Mouse (Mus musculus): ENCODE results near the gene Tlr4.
A peak's percentile ranks its signal among the peaks of the same experiment; 100 is the strongest.

Gene Tlr4

GRCm38 (mm10) chr4:66900126-66900525 lies 72.7 kb downstream of the Tlr4 start:
- no peak for DNase-seq (ENCODE audit: low read depth, low spot score)

- no peak for DNase-seq (ENCODE audit: low read depth, low spot score)
Measured at GRCm38 (mm10) chr4:66901498-66901897, 74.1 kb downstream of the Tlr4 start.

- DNase-seq (ENCODE audit: low read depth, low spot score): no peak
Measured at GRCm38 (mm10) chr4:66908376-66908775, 81.0 kb downstream of the Tlr4 start.

DNA sequence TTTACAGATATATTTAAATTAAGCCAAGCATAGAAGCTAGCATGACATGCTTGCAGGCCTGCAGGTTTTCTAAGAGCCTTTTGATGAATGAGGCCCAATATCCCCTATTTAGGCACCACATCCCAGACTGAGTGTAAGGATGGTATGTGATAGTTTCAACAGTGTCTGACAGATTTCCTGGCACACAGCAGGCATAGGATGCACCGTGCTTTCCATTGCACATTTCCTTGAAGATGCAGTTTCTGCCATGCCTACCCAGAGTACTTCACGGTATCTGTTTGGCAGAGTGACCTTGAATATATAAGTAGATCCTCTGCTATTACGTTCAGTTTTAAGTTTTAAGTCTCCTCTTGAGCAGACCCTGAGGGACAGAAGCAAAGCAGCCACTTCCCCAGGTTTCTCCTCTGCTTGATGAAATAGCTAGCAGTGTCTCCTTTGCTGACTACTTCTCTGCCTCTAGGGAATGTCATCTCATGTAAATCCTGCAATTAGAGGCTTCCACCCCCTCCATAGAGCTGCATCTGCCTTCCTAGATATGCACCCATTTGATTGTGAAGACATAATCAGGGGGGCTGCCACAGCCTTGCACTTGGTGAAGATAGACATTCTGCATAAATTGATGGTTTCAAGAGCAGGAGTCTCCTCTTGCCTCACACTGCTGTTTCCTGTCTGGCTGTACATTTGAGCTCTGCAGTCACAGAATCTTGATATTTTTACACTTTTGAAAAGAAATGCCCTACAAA lies 92.4 kb downstream of the Tlr4 start:
- DNase-seq (ENCODE audit: low read depth, low spot score): no peak

DNA sequence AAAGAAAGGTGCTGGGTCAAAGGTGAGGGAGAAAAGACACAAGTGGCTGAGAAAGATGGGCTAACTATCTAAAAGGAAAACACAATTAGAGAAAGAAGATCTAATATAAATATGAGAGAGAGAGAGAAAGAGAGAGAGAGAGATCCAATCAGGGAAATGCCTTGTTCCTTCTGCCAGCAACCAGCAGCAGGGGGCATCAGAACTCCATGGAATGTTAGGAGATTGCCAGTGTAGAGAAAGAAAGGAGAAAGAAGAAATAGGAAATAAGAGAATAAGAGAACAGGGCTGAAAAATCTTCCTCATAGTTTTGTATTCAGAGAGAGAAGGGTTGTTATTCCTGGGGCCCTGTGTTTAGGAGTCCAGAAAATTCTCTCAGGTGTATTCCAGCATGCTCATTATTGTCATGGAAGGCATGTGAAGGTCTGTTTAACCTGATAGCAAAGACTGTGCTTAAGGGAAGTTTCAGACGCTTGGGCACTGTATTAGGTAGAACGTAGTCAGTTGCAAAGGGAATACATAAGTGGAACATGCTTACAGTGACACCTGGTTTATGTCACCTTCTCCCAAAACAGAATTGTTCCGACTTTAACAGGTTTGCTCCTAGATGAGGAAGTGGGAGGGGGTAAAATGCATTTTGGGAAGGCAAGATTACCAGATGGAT lies 96.4 kb downstream of the Tlr4 start:
- DNase-seq (ENCODE audit: low read depth, low spot score): peak; percentile 64

GRCm38 (mm10) chr4:66926066-66926465 lies 98.7 kb downstream of the Tlr4 start:
- no peak for DNase-seq (ENCODE audit: low read depth, low spot score)

GRCm38 (mm10) chr4:66927537-66928088 lies 100.2 kb downstream of the Tlr4 start:
- no peak for DNase-seq (ENCODE audit: low read depth, low spot score)

GRCm38 (mm10) chr4:66938489-66939061 lies 111.2 kb downstream of the Tlr4 start:
- DNase-seq (ENCODE audit: low read depth, low spot score): no peak

DNA sequence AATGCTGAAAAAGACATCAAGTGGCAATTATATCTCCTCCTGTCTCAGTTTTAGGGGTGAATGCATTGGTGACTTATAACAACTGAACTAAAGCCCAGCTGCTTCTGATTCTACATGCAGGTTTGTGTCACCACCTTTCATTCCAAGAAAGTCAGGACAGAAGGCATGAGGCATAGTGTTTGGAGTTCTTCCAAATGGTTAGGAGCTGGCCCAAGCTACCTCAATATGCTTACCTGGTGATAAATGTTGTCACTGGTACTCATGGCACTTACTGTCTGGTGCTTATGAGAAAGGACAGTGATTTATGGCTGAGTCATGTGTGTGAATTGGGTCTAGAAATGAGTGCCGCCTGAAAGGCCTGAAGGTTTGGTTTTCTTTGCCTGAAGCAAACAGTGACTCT lies 114.5 kb downstream of the Tlr4 start:
- no peak for DNase-seq (ENCODE audit: low read depth, low spot score)

- DNase-seq (ENCODE audit: low read depth, low spot score): peak; percentile 32
Measured at GRCm38 (mm10) chr4:66943699-66944098, 116.3 kb downstream of the Tlr4 start.

- no peak for DNase-seq (ENCODE audit: low read depth, low spot score)
Measured at GRCm38 (mm10) chr4:66947657-66948056, 120.3 kb downstream of the Tlr4 start.

DNA sequence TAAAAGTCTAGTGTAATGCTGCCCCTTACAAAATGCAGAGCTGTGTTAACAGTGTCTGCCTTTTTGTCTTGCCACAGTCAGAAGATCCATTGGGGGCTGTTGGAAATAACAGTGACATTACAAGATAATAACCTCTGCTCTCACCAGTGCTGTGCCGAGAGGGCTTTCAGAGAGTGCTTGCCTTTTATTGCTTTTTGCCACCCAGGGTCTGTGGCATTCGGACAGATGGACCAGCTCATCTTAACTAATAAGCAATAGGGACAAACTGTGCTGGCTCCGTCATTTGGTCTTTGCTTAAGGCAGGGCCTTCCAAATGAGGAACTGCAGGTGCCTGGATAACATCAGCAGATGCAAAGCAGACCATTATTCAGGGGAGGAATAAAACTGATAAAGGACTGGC lies 147.5 kb downstream of the Tlr4 start:
- no peak for DNase-seq (ENCODE audit: low read depth, low spot score)

All from 3T3-L1 (cell line).